Mouse (Mus musculus): ENCODE measurements around the gene Pzp. TPM values are rescaled to one million over a fixed set of nuclear protein-coding genes. Genes with fewer than 3 reads are reported as not detected.

The Pzp gene
- polyA plus RNA-seq, 1 experiment = not detected

DNA sequence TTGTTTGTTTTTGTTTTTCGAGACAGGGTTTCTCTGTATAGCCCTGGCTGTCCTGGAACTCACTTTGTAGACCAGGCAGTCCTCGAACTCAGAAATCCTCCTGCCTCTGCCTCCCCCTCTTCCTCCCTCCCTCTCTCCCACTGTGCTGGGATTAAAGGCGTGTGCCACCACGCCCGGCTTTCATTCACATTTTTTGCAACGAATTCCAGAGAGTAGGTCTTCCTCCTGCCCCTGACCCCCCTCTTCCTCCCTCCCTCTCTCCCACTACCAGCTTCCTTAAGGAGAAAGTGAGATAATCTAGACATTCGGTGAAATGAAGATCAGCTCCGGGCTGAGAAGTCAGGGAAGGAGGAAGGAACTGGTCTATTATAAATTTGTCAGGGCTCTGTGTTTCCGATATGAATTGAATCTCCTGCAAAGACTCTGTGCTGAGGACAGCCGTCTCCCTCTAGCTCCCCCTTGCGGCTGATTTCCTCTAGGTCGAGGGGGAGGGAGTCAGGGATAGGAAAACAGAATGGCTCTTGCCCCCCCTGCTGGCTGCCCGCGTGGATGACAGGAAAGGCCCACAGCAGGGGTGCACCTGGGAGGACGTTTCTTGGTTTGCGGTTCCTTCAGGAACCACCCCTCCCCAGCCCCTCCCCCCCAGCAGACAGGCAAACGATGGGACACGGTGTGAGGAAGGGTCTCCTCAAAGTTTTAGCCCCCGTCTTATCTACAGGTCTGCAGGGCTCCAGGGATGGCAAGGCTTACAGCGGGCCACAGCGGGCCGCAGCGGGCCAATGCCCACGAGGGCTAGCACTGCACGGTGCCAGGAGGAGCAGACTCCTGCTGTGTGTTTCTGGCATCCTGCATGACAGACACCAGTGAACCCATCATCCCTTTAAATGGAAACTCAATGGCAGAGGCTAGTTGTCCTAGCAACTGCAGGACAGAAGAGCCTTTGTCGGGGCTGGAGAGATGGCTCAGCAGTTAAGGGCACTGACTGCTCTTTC is 46.8 kb downstream of the Pzp start:
- peak; percentile 92 to 99 for DNase-seq (ENCODE audit: extremely low spot score in 1 of 2, low spot score in 1 of 2)

GRCm38 (mm10) chr6:128477495-128477894 is 49.0 kb downstream of the Pzp start:
- DNase-seq (ENCODE audit: extremely low spot score in 1 of 2, low spot score in 1 of 2) = no peak

- no peak for DNase-seq (ENCODE audit: extremely low spot score in 1 of 2, low spot score in 1 of 2)
These were observed 52.4 kb downstream of the Pzp start for GRCm38 (mm10) chr6:128474112-128474511.

DNA sequence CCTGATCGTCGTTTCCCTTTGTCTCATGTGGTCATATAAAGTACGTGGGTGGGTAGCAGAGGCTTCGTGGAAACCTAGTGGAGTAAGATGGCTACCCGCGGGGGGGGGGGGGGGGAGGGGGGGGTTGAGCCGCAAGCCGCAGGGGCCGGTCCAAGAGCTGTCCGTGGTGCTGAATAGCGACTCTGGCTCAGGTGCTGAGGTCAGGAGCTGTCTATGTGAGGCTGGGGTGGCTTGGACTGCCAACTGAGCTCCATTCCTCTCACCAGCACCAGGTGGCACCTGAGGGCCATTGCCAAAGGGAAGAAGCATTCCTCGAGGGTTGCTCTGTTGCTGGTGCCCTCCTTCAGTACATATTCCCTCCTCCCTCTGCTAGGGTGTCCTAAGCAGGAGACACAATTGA is 57.1 kb downstream of the Pzp start:
- DNase-seq (ENCODE audit: extremely low spot score in 1 of 2, low spot score in 1 of 2) = no peak

GRCm38 (mm10) chr6:128467298-128467697 is 59.2 kb downstream of the Pzp start:
- no peak for DNase-seq (ENCODE audit: extremely low spot score in 1 of 2, low spot score in 1 of 2)

GRCm38 (mm10) chr6:128466563-128466962 is 60.0 kb downstream of the Pzp start:
- DNase-seq (ENCODE audit: extremely low spot score in 1 of 2, low spot score in 1 of 2) = no peak

GRCm38 (mm10) chr6:128466043-128466442 is 60.5 kb downstream of the Pzp start:
- DNase-seq (ENCODE audit: extremely low spot score in 1 of 2, low spot score in 1 of 2) = no peak

DNA sequence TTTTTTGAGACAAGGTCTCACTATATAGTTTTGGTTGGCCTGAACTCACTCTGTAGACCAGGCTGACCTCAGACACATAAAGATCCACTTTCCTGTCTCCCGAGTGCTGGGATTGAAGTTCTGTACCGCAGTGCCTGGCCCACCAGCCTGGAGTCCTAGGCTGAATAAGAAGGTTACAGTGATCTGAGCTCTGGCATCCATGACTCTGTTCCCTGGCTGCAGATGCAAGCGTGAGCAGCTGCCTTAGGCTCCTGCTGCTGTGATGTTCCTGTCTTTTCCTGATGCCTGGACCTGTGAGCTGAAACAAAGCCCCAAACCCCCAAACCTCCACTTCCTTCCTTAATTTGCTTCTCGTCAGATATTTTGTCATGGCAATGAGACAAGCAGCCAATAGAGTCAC is 61.5 kb downstream of the Pzp start:
- no peak for DNase-seq (ENCODE audit: extremely low spot score in 1 of 2, low spot score in 1 of 2)

DNA sequence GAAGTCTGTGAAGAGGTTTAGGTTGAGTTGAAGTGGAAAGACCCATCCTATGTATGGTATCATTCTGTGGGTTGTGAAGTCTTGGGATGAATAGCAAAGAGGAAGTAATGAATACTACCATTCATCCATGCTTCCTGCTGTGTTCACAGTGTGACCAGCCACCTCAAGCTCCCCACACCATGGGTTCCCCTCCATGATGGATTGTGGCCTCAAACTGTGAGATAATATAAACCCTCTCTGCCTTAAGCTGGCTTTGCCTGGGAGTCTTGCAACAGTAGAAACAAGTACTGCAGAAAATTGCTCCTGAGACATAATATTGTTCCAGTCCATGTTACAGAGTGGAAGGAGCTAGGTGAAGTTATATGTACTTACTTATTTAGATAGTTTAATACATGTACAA is 64.9 kb downstream of the Pzp start:
- DNase-seq (ENCODE audit: extremely low spot score in 1 of 2, low spot score in 1 of 2) = no peak

GRCm38 (mm10) chr6:128460729-128461503 is 65.6 kb downstream of the Pzp start:
- DNase-seq (ENCODE audit: extremely low spot score in 1 of 2, low spot score in 1 of 2) = no peak

GRCm38 (mm10) chr6:128460321-128460720 is 66.2 kb downstream of the Pzp start:
- no peak for DNase-seq (ENCODE audit: extremely low spot score in 1 of 2, low spot score in 1 of 2)

DNA sequence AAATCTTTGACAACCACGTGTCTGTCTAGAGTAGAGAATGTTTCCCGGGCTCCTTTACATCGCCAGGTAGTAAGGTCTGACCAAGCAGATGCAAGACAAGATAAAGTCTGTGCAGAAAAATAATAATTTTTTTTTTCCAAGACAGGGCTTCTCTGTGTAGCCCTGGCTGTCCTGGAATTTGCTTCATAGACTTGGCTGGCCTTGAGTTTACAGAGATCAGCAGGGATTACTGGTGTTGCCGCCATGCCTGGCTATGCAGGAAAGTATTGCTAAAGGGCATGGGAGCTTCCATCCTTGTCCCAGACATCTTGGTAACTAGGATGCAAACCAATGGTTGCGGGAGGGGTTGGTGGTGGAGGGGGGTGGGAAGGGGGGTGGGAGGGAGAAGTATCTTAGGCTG is 69.3 kb downstream of the Pzp start:
- DNase-seq (ENCODE audit: extremely low spot score in 1 of 2, low spot score in 1 of 2) = no peak

DNA sequence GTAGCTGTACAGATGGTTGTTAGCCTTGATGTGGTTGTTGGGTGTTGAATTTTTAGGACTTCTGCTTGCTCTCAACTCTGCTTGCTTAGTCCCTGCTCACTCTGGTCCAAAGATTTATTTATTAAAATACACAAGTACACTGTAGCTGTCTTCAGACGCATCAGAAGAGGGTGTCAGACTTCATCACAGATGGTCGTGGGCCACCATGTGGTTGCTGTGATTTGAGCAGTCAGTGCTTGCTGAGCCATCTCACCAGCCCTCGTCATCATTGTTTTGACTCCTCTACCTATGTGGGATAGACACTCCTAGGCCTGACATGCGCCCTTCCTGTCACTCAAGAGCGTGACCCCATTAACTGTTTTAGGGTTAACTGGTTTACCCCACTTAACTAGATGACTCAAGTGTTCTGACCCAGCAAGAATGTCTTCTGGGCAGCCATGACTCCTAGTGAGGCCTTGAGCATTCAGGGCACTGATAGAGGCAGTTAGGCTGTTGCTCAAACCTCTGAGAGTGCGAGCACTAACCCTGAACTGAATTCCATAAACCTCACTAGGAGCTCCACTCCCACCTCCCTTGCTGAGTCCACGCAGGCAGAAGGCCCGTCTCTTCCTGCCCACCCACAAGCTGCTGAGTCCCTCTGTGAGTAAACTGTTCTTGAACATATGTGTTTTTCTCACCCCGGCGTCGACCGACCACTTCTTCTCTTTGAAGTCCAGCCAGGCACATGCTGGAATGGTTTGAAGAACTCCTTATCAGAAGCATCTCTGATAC is 70.5 kb downstream of the Pzp start:
- peak in 1 of 2 experiments; percentile 37 for DNase-seq (ENCODE audit: extremely low spot score in 1 of 2, low spot score in 1 of 2)

- DNase-seq (ENCODE audit: extremely low spot score in 1 of 2, low spot score in 1 of 2) = no peak
These were observed 79.5 kb downstream of the Pzp start for GRCm38 (mm10) chr6:128447063-128447462.

DNA sequence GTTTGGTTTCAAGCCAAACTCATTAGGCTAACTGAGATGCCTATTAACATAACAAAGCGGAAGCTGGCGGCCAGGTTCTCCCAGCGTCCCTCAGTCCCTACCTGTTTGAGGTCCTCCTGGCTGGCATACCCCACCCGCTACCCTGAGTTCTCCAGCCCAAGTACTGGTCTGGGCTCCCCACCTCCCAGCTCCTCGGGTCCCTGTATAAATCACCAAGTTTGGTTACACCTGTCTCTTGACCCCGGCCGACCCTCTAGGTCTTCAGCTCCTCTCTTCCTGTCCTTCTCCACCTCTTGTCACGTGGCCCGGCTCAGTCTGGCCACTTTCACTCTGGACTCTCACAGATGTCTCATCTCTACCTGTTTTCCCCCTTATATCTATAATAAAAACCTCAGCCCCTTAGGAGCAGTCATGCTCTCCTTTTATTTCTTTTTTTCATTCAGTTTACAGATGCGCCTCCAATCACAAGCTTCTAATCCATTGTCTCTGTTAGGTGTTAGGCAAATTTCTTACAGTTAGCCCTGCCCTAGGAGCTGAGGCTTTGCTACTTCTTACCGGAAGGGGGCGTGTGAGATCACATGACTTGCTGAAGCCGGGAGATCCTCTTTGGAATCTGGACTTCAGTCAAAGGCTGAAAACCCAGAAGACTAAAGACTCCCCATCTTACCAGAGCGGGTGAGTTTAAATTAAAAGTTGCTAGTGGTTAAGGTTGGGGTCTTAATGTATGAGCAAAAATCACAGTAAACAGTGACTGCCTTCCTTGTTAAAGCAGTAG is 80.6 kb downstream of the Pzp start:
- DNase-seq (ENCODE audit: extremely low spot score in 1 of 2, low spot score in 1 of 2) = peak in 1 of 2 experiments; percentile 74

GRCm38 (mm10) chr6:128440238-128440637 is 86.3 kb downstream of the Pzp start:
- DNase-seq (ENCODE audit: extremely low spot score in 1 of 2, low spot score in 1 of 2) = no peak

DNA sequence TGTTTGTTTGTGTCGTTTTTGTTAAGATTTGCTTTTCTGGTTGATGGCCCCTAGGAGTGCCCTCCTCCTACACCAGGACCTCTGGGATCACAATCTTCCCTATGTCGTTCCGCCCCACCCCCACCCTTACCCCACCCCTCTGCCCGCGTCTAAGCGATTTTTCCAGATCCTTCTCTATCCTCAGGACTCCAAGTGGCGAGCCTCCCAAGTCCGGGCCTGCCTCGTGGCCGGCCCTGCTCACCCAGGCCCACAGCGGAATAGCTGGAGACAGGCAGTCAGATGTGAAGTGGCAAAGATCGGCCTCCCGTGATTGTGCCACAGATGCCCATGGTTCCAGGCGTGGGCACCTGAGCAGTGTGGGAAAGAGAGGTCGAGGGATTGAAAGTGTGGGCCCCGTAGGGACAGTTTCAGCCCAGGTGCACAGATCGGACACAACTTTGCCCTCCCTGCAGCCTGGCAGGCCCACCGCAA is 87.6 kb downstream of the Pzp start:
- no peak for DNase-seq (ENCODE audit: extremely low spot score in 1 of 2, low spot score in 1 of 2)

DNA sequence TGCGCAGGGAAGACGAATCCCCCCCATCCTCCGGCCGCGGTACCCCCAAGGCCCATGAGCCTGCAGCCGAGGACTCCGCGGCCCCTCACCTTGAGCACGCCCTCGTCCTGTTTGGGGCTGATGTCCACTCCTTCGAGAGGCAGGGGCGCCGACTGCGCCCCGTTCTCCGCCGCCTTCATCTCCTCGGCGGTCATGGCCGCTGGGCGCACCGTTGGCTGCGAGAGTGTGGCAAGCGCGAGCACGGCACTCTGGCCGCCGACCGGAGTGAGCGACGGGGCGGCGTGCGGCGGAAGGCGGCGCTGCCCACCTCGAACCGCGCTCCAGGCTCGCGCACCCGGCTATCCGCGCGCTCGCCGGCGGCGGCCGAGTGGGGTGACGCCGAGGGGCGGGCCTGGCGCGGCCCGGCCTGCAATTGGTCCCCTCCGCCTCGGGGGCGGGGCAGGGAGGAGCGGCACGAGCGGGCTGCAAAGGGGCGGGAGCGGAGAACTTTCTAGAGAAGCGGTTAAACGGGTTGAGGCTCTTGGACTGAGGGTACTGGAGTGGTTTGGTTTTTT is 88.1 kb downstream of the Pzp start, which contains the start of gene Fkbp4:
Fkbp4 (minus strand) TSS at position 361 of the 554 bp plus-strand sequence.
- peak; percentile 73 to 92 for DNase-seq (ENCODE audit: extremely low spot score in 1 of 2, low spot score in 1 of 2)

DNA sequence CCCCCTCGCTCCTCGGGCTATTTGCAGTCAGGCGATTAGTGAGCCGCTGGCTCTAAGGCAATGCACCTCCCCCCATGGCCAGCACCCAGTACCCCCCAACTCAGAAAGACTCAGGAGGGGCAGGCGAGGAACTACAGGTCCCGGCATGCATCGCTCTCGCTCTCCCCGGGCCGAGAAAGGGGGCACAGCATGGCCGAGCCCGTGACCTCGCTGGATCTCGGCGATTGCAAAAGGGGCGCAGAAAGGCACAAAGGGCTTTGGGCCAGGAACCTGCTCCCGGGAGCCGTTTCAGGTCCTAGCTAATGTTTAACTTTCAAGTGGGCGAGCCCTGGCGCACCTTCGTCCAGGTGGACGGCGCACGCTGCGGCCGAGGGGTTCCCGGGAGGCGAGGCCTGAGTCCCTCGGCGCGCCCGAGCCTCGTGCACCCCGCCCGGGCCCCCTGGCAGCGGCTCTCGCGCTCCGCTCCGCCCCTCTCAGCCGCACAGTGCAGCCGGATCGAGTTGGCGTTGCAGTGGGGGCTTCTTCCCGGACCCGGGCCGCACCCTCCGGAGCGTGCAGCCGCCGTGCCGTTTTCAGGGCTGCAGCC is 88.7 kb downstream of the Pzp start:
- peak in 1 of 2 experiments; percentile 53 for DNase-seq (ENCODE audit: extremely low spot score in 1 of 2, low spot score in 1 of 2)
